Mouse (Mus musculus): ENCODE data around the gene Syngr2.
"Not testable (repeated sequence)": the region's sequence is repeated elsewhere in the genome, so short reads cannot be mapped to it uniquely, and the experiment has no call there.

Gene Syngr2

GRCm38 (mm10) chr11:117781993-117782704 is 27.3 kb upstream of the Syngr2 start, which contains the start of the genes Tmc8 and Tmc6:
Gene Tmc8, plus strand, starts transcription at chr11:117782076.
Gene Tmc6, minus strand, starts transcription at chr11:117782198.
- DNase-seq, result peak; percentile 29

DNA sequence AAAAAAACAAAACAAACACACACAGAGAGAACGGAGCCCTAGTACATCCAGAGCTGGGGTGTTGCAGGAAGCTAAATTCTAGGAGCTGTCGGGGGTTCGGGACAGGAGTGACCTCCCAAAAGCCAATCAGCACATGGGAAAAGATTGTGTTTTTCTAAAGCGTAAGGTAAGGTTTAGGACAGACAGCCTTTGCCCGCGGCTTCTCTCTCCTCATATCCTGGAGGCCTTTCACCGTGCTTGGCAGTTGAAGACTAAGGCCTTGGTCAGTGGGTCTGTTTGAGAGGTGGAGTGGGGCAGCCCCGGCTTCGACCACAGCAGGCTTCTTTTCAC is 26.8 kb upstream of the Syngr2 start:
- no peak for DNase-seq

GRCm38 (mm10) chr11:117783089-117783488 is 26.4 kb upstream of the Syngr2 start:
- no peak for DNase-seq

DNA sequence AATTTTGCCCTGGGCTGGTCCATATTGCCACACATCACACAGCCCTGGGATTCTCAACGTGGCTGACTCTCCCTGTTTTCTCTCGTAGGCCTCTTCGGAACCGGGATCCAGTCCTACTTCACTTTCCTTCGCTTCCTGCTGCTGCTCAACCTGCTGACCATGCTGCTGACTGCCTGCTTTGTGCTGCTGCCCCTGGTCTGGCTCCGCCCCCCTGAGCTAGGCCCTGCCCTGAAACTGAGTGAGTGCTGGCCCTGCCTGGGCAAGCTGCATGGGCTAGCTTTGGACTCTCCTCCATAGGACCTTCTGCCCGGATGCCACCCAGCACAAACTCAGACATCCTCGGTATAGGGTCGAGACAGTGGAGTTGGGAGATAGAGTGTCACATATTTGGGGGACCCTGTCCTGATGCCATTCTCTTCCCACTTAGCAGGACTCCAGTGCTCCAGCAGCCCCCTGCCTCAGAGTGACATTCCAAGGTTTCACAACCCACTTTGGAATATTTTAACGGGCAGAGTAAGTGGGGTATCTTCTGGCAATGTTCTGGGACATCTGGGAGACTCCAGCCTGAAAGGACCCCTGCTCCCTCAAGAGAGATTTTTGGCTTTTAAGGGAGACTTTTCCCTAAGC is 25.7 kb upstream of the Syngr2 start:
- DNase-seq, result peak; percentile 42

DNA sequence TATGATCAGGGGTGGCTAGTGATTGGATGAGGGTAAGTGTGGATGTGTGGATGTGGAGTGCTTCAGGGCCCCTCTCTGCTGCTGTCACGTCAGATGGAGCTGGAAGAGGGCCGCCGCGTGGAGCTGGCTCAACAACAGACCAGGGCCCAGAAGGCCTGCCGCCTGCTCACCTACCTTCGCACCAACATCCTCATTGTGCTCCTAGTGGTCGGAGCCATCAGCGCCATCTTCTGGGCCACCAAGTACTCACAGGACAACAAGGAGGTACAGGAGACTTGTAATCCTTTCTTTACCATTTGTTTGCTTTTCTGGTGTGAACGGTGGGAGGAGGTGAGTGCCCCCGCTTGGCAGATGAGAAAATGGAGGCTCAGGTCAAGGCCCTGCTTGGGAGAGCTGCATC is 23.2 kb upstream of the Syngr2 start:
- DNase-seq, result peak; percentile 63

GRCm38 (mm10) chr11:117788481-117788880 is 21.0 kb upstream of the Syngr2 start:
- DNase-seq, result not testable (repeated sequence)

- DNase-seq, result peak; percentile 65
Observed at GRCm38 (mm10) chr11:117790286-117790685, 19.2 kb upstream of the Syngr2 start.

DNA sequence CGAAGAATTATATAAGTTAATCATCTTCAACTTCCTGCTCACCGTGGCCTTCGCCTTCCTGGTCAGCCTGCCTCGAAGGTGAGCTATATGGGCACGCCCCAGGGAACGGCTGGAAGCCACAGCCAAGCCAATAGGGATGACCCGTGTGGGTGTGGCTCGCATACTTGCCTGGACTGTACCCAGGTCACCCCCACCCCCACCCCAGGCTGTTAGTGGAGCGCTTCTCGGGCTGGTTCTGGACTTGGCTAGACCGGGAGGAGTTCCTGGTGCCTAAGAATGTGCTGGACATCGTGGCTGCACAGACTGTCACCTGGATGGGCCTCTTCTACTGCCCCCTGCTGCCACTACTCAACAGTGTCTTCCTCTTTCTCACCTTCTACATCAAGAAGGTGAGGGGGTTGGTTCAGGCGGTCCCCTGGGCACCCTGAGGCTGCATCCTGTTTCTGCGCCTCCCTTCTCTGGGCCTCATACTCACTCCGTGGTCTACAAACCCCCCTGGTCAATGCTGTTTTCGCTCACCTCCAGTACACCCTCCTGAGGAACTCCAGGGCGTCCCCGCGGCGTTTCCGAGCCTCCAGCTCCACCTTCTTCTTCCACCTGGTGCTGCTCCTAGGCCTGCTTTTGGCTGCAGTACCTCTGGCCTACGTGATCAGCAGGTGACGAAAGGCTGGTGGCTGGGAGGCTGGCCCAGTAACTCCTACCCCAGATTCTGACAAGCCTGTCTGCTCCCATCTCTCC is 18.6 kb upstream of the Syngr2 start:
- DNase-seq, result peak; percentile 63

DNA sequence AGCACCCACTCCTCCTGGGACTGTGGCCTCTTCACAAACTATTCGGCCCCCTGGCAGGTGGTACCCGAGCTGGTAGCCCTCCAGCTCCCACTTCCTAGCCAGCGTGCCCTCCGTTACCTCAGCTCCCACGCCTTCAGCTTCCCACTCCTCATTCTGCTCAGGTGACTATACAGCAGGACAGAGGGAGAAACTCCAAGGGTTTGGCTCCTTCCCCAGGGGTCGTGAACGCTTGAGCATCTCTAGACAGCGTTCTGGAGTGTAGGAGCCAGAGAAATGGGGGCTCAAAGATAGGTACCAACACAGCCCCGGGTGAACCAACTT is 18.1 kb upstream of the Syngr2 start:
- no peak for DNase-seq

- peak; percentile 92 for DNase-seq
Observed at GRCm38 (mm10) chr11:117792281-117792888, 17.1 kb upstream of the Syngr2 start.

DNA sequence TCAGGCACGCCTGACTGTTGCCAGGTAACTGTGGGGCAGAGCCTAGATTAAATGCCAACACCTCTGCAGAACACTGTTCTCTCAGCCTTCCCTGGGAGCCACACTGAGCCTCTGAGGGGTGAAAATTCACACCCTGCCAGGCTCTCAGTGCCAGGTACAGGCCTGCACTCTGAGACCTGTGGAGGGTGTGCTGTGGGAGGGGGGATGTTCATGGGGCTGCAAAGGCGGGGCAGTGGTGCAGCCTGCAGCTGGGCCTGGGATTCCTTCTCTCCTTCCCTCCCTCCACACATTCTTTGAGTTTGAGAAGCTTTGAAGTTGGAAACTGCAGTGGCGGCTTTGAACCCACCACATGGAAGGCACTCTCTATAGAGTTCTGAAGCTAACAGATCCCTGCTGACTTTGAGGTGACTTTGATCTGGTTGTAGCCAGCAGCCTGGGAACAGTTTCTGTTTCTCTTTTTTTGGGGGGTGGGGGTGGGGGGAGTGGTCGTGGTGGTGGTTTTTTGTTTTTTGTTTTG is 15.4 kb upstream of the Syngr2 start:
- DNase-seq, result no peak

DNA sequence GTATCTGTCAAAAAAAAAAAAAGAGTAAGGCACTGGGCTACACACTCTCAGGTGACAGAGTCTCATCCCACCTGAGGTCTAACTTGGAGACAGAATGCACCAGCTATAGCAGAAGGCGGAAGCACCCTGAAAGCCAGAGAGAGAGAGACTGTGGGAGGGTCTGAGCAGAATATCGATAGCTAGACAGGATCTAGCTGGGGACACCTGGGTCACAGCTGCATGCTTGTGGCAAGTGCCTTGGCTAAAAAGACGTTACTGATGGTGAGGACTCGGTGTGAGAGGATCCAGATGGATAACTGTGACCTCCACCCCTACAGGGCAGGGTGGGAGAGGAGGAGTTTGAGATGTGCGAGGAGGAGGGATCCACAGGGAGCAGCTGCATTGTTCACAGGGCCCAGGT is 12.5 kb upstream of the Syngr2 start:
- DNase-seq, result no peak

DNA sequence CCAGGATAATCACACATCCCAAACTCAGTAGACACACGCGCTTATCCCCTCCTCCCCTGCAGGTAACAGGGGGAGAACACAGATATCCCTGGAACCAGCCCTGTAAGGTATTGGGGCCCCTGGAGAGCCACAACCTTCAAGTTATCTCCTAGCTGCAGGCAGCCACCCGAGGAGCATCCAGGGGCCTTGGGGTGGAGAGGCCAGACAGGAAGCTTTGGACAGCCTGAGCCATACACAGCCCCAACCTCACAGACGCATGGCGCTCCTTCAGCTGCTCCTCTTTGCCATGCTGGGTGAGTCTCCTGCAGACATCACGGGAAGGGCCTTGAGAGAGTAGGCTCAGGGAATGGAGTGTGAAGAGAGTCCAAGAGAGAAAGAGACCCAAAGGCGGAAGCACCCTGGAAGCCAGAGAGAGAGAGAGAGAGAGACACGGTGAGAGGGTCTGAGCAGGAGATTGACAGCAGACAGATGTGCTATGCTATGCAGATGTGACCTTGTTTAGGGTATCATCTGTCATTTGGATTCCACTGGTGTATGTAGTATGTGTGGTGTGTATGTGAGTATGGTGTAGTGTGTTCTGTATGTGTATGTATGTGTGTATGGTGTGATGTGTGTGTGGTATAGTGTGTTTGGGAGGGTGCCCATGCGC is 11.8 kb upstream of the Syngr2 start, which contains the start of gene 6030468B19Rik:
Gene 6030468B19Rik, plus strand, starts transcription at position 150 of the 649 bp plus-strand sequence.
- DNase-seq, result no peak

DNA sequence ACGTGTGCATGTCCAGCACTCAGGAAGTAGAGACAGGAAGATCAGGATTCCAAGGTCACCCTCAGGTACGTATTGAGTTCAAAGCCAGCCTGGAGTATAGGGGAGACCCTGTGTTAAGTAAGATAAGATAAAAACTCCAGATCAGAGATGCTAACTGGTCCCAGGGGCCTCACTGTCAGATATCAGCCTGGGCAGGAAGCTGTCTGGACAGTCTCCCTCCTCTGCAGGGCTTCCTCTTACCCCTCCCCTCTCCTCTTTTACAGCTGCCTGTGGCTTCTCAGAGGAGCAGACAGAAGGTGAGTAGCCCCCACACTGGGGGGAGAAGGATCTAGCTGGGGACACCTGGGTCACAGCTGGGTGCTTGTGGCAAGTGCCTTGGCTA is 11.3 kb upstream of the Syngr2 start:
- DNase-seq, result no peak

DNA sequence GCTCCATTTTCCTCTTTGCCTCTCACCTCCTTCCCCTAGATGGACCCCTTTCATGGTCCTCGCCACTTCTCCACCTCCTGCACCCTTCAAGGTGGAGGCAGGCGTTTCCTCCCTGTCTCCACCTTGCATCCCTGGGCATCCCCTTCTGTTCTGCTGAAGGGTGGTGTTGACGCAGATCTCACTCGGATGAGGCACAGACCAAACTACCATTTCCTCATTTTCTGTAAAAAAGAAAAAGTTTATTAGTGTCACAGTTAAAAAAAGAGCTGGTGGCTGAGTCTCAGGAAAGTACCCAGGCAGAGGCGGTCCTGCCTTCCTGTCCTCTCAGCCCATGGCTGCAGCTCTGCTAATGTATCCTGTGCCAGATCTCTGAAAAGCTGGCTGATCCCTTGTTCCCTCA is 10.3 kb upstream of the Syngr2 start:
- DNase-seq, result no peak

GRCm38 (mm10) chr11:117800038-117800437 is 9.4 kb upstream of the Syngr2 start:
- DNase-seq, result no peak

DNA sequence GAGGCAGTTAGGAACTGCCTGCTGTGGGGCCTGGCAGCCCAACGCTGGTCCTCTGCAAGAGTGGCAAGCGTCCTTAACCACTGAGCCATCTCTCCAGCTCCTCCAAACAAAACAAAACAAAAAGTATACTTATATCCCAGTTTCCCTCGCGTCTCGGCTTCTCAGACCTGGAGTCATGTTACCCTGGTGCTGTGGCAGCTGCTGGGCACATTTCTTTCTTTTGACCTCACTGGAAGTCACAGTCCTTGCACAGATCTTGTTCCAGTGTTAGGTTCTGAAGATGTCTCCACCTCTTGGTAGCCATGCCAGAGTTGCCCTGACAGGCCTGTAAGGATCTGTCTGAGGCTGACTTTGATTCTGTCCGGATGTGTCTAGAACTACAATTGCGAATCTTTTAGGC is 7.8 kb upstream of the Syngr2 start:
- DNase-seq, result no peak

GRCm38 (mm10) chr11:117803166-117803688 is 6.2 kb upstream of the Syngr2 start:
- DNase-seq, result no peak

DNA sequence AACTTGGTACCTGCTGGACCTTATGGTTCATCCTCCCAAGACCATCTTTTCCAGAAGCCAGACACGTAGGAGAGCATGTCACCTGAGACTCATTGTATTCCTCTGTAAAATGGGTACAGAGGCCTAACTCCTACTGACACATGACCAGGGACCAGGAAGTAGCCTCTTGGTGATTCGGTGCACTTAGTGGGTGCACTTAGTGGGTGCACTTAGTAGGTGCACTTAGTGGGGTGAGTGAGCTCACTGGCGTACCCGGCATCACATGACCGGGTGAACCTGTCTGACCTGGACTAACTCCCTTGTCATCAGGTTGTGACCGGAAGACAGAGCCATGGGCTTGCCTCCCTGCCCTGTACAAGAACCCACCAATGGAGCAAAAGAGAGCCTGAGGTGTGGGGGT is 2.7 kb upstream of the Syngr2 start:
- no peak for DNase-seq

- DNase-seq, result peak; percentile 92
Observed at GRCm38 (mm10) chr11:117810401-117811046, 1.1 kb downstream of the Syngr2 start.

DNA sequence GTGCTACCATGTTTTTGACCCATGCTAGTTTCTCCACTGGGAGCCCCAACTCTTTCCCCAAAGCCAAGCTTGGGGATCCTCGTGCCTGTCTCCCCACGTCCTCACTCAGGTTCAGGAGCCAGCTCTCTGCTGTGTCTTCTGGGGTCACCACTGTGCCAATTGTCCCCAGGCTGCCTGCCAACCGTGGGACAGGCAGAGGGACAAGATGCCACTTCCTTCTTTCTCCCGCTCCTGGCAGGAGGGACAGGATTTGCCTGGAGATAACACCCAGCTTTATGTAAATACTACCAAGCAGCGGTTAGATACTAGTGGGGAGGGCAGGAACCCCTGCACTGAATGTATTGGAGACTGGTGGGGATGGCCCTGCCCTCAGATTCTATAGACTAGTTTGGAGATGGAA is 4.4 kb downstream of the Syngr2 start:
- DNase-seq, result no peak

GRCm38 (mm10) chr11:117814704-117815366 is 5.4 kb downstream of the Syngr2 start:
- no peak for DNase-seq
